Mouse (Mus musculus) thymus, postnatal 4 days (tissue): ENCODE measurements around the gene Kpna6.
"Not testable (repeated sequence)": the region's sequence is repeated elsewhere in the genome, so short reads cannot be mapped to it uniquely, and the experiment has no call there.

Experiments used
- DNase-seq: peaks from one replicate; pipeline ENCODE4 v3.0.0; 2021

Kpna6 gene

DNA sequence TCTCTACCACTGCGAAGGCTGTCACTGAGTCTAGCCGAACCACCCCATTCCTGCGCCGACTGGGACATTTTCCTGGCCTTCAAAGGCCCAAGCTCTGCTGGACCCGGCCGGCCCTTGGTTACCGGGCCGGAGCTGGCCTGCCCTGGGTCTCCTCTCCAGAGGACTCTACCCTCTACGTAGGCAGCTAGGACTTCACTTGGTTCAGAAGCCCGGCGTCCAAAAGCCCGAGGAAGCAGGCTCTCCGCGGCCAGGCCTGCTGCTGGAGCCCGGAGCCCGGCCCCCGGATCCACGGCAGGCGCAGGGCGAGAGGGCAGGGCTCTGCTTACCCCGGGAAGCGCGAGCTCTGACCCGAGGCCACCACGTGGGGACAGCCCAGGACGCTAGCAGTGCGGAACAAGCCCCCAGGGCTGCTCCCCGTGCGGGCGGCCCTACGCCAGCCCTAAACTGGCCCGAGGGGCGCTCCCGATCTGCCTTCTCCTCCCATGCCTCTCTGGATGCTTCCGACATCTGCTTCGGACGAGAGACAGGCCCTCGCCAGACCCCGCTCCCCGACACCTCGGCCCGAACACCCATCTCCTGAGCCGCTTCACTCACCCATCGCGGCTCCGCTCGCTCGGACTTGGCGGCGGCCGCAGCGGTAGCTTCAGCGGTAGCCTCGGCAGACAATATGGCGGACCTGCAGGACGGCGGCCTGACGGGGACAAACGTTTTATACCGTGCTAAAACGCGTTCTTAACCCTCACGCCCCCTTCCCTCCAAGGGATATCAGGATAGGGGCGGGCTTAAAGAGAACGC lies at the start of gene Kpna6:
Gene Kpna6 (minus strand): TSS at position 685 of the 795 bp plus-strand sequence.
- DNase-seq, result peak; percentile 89

DNA sequence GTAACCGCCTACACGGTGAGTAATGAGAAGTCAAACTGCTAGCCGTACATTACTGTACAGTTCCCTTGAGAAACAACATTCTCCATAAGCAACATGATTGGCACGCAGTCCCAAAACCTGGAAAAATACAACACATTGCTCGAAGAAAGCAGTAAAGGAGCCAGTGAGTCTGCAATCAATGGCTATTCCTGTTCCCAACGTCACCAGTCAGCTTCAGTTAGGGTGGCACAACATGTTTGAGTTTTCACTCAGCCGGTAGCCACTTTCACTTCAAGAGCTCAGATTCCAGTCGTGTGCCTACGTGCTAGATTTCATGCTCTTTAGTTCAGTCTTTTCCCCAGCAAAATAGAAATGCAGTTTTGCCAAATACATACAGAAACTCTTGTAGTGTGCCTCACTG lies 43.7 kb upstream of the Kpna6 start:
- no peak for DNase-seq

DNA sequence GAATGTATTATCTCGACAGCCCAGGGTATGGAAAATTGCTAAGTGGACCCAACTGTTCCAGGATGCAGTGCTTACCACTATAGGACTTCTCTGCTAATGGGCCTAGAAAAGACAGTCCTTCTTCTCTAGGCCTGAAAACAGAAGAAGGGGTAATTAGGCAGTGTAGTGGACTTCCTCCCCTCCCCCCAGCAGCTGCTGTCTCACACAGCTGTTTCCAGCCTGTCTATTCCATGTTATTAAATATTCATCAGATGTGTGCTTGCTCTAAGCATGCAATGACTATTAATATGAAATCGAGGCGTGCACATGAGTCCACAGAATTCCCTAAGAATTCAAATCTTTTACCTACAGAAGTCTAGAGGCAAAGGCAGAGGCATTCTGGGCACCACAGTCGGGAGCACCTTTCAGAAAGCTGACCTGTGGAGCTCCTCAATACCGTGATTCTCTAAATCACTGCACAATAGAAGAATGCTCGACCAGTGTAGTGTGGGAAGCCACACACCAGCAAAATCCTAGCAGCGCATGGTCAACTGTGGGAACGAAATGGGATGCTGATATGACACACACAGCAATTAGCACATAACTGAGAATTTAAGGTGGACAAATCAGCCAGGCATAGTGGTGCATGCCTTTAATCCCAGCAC lies 37.0 kb upstream of the Kpna6 start:
- DNase-seq, result no peak

DNA sequence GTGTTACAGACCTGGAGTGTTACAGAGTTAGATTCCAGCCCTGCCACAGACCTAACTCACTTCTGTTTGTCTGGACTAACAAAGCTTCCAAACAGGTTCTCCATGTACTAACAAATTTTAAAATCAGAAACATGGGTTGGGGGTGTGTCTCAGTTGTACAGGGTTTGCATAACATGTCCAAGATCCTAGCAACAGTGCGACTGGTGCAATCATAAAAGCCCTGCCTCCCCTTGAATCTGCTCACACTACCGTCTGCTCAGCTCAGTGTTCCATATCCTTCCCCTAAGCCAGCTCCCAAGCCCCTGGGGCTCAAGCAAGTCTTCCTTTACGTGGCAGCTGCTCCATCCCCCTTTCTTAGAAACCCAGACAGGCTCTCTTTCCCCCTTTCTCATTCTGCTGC lies 34.2 kb upstream of the Kpna6 start:
- DNase-seq, result no peak

DNA sequence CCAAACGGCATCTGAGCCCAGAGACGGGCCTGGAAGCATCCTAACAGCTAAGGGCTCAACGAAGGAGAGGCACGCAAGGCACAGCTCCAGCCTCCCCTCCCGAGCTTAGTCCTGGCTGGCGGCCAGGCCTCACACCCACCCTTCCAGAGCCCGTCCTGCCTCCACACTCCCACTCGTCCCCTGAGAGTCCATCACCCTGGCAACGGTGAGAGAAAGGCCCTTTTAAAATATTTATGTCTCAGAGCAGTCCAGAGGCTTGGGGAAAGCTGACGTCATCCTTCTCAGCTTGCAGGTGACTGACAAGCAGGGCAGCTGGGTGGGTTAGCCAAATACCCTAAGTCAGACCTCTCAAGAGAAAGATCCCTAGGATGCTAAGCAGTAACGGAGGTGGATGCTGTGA lies 29.9 kb upstream of the Kpna6 start:
- DNase-seq, result peak; percentile 28

DNA sequence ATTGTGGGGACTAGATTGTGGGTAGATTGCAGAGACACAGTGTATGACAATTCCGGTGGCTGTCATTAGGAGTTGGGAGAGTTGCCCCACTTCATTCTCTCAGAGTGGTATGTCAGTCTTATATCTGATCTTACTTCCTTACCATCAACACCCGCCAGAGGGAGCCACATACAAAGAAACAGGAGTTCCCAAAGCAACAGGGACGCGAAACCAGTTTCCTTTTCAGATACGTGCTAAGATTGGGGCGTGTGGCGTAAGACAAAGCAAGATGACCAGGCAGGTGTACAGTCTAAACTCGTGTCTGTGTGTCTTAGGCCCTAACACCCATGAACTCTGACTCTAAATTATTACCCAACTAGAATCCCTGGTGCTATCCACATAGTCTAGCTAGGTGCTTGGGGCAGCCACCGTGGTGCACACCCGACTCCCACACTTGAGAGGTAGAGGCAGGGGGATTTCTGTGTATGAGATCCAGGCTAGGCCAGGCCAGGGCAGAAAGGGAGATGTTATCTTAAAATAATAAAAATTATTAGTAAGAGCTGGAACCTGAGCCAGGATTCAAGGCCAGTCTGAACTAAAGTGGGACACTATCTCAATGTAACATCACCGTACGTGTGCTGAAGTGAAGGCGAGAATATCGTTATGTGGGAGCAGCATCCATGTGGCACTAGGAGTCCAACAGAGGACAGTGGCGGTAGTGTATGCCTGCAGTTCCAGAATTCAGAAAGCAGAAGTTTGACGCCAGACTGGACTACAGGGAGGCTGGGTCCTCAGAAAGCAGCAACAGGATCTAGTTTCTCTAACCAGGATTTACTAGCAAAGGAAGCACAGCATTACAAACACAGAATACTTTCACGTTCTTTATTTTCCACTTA lies 29.2 kb upstream of the Kpna6 start:
- DNase-seq, result peak; percentile 93

DNA sequence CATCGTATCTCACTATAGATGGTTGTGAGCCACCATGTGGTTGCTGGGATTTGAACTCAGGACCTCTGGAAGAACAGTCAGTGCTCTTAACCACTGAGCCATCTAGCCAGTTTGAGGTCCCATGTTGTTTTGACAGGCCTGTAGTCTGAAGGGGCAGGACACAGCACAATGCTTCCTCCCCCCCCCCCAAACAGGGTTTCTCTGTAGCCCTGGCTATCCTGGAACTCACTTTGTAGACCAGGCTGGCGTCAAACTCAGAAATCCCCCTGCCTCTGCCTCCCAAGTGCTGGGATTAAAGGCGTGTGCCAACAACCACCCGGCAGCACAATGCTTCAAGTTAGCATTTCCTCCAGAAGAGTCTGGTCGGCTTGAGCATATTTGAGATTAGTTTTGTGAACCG lies 28.1 kb upstream of the Kpna6 start:
- DNase-seq, result not testable (repeated sequence)

DNA sequence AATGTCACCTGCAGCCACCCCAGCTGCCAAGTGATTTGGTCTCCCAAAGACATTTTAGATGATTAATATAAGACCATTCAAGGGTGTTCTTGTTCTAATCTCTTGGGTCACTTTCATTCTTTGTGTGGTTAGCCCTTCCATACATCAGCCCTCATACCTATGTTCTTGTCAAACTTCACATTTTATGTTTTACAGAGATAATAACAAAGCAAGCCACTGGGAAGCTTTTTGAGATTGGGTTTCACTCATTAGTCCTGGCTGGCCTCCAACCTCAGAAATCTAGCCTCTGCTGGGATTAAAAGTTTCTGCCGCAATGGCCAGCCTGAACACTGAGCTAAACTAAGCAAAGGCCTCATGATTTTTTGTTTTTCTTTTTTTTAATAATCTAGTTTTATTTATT lies 27.6 kb upstream of the Kpna6 start:
- no peak for DNase-seq

DNA sequence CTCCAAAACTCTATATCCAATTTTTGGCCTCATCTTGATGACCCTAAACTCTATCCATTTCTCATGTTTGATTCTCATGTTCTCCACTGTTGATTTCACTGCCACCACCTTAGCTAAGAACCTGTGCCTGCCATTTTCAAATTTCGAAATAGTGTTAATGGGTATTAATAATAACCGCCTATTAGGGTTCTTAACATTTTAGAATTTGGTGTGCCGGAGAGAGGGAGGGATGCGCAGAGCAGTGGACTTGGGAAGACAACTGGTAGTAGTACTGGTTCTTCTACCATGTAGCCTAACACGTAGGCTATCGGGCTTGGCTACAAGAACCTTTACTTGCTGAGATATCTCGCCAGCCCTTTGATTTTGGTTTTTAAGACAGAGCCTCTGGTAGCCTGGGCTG lies 24.6 kb upstream of the Kpna6 start:
- DNase-seq, result peak; percentile 21

DNA sequence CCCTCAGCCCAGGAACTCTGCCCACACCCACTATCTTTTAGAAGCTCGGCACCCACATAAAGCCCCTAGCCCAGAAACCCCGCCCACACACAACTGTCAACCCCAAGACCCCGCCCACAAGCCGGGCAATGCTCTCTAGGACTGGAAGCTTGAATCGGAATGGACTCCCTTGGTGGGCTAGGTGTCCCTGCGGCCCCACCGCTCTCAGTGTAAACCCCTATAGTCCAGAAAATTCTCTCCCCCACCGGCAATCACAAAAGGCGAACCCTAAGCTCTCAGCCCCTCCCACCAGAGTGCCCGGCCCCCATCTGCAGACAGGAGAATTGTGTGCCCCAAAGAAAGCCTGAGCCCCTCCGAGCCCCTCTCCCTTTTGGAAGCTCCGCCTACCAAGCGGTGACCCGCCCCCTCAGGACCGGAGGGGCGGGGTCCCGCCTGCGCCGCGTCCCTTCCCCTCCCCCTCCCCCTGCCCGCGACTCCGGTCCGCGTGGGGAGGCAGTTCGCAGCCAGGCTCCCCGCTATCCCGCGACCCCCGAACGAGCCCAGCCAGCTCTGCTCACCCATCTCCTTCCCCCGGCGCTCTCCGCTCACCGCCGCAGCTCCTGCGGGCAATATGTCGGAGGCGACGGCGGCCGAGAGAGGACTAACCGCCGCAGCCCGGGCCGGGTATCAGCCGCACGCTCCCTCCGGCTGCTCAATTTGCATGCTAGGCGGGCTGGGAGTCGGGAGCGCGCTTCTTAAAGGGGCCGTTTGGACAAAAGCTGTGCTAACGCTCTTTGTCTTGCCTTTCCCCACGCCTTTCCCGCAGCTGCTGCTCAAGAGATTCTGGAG lies 23.8 kb upstream of the Kpna6 start, which contains the start of gene Tmem39b:
Gene Tmem39b (minus strand): TSS at position 681 of the 828 bp plus-strand sequence.
- DNase-seq, result peak; percentile 90

DNA sequence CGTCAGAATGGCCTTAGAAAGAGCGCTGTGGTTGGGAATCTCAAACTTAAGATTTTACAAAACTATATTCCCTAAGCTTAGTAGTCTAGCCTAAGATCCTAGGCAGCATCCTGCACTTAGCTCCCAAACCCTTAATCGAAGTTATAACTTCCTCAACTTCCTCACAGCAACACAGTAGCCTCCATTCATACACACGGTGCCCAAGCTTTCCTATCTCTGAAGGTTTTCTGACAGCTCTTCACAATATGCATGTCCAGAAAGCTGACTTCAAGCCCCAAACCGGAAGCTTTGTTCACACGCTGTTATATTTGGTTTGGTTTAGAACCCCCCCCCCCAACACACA lies 23.2 kb upstream of the Kpna6 start:
- DNase-seq, result no peak

DNA sequence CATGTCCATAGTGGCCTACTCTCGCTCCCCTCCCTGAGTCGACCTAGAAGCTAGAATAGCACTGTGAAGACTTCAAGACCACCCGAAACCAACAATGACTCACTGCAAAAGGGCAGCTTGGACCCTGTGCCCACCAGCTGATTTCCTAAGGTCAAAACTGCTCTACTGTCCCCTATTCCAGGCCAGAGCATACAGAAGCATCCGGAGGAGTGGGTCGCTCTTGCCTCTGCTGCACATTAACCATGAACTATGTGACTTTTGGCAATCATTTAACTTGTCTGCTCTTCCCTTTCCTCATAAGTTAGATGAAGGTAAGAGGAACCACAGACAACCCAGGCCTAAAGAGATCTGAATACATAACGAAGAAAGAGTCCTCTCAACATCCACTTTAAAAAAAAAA lies 12.0 kb upstream of the Kpna6 start:
- no peak for DNase-seq

DNA sequence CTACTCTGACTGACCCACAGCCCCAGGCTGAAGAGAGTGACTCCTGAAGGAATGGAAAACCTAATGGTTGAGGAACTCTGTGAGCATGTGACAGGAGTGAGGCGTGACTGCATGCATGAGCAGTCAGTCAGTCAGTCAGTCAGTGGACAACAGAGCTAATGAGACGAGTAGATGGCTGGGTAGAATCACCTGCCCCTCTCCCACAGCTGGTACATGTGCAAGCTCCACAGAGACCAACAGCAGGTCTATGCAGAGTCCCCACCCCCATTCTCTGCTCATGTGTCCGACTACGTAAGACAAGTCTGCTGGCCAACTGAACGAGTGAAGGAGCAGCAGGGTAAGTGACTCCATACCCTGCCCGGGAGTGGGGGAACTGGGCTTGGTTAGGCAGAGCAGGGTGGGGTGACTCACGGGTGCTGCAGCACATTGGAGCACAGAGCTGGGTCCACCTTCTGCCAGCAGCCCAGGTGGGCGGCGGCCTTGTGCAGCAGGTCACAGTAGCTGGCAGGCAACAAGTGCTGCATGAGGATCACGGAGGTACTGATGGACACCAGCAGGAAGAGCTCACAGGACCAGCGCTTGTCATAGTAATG lies 11.4 kb upstream of the Kpna6 start:
- no peak for DNase-seq

DNA sequence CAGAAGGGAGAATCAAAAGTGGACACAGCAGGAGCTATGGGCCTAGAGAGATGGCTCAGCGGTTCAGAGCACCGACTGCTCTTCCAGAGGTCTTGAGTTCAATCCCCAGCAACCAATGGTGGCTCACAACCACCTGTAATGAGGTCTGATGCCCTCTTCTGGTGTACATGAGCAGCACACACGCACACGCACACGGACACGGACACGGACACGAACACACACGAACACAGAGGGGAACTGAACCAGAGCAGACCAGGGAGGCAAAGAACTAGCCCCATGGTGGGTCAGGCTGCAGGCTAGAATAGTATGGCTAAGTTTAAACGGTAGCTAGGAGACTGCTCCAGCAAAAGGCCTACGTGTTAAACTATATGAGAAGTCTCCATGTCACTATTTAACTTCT lies 9.3 kb upstream of the Kpna6 start:
- DNase-seq, result no peak

DNA sequence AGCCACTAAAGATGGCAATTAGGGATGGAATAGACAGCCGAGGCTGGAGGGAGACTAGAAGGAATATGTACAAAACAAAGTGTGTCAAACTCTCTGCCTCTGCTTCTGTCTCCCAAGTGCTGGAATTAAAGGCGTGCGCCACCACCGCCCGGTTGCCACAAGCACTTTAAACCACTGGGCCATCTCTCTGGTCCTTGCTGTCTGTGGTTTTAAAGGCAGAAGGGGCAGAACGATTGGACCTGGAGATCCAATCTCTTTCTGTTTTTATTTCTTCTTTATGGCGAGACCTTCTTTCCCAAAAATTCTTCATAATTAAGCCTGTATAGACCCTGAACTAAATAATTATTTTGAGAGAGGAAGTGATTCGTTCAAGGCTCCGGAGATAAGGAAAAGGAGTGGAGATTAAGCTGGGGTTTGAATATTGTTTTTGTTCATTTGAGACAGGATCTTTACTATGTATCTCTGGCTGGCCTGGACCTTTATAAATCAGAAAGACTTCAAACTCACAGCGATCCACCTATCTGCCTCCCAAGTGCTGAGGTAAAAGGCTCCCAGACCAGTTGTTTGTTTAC lies 397 bp upstream of the Kpna6 start:
- DNase-seq, result no peak

DNA sequence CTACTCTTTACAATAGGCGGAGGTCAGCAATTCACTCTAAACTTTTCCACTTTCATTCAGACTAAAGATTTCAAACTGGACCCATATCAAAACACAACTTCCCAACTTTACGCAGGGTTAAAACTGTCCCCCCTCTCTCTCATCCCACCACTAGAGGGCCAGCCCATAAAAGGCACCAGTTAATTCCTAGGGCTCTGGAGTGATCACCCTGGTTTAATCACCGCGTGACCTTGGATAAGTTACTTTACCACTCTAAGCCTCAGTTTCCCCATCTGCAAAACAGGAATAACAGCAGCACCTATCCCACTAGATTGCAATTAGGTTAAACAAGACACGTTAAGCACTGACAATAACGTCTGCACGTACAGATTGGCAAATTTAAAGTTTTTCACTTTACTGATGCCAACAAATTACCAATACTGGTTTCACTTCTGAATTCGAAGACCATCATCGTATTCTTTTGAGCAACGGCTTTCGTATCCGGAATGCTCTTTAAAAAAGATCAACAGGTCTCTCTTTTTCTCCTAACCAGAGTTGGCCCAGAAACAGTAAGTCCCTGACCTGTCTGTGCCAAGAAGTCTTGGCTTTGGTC lies 980 bp downstream of the Kpna6 start:
- peak; percentile 66 for DNase-seq

DNA sequence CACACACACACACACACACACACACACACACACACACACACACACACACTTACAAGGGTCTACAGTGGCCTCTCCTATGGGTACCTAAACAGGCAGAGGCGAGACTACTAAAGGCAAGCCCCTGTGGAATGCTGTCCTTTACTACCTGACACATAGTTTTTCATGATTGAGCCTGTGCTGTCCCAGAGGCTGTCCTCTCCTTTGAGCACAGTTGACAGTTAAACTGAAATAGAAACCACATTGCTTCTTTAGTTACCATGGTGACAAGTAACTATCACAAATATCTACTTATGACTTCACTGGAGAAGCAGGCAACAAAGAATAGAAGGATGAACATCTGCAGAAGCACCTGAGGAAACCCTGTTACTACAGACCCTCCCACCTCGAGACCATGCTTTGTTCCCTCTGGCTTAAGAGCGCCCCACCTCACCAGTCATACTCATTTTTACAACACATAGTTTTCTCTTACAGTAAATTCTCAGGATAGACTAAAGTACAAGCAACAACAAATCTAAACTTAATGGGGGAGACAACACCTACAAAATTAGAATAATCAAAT lies 10.2 kb downstream of the Kpna6 start:
- no peak for DNase-seq

DNA sequence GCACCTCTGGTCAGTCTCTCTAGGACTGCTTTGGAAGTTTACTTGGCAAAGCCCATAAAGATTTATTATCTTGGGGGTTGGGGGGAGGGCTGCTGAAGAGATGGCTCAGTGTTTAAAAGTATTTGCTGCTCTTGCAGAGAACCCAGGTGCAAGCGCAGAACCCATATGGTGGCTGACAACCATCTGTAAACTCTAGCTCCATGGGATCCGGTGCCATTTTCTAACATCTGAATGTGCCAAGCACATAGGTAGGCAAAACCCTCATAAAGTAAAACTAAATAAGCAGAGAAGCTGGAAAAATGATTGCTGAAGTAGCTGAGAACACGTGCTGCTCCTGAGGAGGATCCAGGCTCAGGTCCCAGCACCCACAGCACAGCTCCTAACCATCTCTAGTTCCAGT lies 11.0 kb downstream of the Kpna6 start:
- DNase-seq, result no peak

DNA sequence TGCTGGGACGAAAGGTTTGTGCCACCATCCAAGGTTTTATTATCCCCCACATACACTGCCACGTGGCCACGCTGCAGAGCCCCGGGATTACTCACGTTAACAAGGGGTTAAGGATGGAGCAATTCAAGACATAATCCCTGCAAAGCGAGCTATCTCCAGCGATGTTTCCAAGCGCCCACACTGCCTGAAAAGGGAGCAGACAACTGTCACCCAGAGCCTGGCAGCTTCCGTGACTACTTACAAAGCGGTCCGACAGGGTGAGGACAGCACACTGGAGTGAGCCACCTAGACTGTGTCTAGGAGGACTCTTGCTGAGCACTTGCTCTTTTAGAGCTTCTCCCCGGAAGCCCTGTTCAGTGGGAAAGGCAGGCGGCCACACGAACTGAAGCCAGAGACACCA lies 17.8 kb downstream of the Kpna6 start:
- no peak for DNase-seq

DNA sequence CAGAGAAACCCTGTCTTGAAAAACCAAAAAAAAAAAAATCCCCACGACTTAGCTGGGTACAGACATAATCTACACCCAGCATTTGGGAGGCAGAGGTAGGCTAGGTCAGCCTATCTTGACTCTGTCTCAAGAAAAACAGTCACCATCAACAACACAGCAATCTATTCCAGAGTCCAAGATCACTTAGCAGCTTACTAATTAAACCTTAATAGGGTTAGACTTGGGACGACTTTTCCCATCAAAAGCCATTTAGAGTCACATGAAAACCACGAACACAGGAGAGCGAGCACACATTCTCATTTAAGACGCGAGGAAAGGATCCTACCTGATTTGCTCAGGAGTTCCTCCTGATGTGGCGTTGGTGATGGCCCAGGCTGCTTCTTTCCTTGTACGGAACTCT lies 22.2 kb downstream of the Kpna6 start:
- DNase-seq, result no peak

DNA sequence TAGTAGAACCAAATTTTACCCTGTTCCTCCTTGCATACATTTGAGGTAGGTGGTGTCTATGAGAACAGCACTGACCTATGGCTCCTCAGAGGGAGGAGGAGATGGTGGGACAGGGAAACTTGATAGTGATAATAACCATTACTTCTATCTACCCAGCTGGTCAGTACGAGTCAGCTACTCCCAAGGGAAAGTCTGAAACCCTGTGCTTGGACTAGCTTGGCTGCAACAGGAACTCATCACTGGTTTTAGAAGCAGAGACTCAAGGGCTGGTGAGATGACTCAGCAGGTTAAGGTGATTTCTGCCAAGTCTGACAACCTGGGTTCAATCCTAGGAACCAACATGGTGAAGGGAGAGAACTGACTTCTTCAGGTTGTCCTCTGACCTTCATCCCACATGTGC lies 23.9 kb downstream of the Kpna6 start:
- no peak for DNase-seq
